Mouse (Mus musculus) urinary bladder, postnatal 14 days (tissue): ENCODE measurements around the gene Trpt1.
A peak's percentile ranks its signal among the peaks of the same experiment; 100 is the strongest.

Experiments
- DNase-seq: peaks from one replicate; pipeline ENCODE4 v3.0.0; 2021; ENCODE audit warnings: low spot score

The Trpt1 gene

DNA sequence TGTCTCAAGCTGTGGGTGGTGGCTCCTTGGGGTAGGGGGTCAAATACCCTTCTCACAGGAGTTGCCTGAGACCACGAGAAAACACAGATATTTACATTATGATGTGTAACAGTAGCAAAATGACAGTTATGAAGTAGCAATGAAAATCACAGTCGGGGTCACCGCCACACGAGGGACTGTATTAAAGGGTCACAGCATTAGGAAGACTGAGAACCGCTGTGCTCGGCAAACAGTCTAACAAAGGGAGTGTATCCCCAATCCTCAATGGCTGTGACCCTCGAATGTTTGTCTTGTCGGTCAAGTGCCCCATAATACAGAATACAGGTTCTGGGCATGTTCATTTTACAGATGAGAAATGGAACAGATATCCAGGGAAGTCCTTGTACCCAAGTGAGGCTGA is 1.9 kb upstream of the Trpt1 start:
- no peak for DNase-seq

DNA sequence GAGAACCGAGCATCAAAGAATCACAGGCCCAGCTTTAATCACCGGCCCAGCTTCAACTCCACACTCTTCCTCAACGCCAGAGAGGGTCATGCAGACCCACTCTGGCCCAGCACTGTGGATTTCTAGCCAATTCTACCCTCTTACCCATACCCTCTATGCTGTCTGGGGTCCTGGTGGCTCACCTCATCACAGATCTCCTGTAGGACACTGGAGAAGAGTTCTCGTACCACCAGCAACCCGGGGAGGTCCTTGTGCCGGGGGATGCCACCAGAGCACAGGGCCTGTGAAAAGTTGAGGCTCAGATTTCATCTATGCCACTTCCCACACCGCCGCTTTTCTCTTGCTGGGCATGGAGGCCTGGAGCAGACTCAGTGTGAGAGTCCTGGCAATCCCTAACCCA is 1.4 kb upstream of the Trpt1 start:
- DNase-seq = no peak

DNA sequence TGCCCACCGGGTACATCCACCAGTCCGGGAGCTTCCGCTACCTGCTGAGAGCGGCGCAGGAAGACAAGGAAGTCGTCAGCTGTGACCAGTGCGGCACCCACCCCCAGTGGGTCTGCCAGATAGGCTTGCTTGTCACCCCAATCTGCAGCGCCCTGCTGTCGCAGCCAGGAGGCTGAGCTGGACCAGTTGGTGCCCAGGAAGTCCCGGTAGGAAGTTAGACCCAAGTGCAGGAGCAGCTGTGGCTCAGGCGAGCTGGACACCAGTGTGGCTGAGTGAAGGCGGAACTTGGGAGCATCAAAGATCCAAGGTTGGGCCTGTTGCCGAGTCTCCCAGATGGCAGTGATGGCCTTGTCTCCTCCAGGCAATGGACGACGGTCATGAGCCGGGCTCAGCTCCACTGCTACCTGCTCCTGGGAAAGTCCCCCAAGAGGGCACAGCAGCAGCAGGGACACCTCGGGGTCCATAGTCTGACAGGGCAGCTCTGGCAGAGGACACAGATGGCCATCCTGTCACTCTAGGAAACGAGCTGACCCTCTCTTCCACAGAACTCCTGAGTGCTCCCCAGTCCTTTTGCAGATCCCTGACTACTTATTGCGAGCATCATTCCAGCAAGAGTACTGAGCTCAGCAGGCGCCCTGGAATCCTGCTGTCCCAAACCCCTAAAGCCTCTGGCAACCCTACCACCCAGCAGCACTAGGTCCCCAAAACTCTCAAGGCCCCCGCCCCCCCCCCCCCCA is 508 bp upstream of the Trpt1 start:
- no peak for DNase-seq

DNA sequence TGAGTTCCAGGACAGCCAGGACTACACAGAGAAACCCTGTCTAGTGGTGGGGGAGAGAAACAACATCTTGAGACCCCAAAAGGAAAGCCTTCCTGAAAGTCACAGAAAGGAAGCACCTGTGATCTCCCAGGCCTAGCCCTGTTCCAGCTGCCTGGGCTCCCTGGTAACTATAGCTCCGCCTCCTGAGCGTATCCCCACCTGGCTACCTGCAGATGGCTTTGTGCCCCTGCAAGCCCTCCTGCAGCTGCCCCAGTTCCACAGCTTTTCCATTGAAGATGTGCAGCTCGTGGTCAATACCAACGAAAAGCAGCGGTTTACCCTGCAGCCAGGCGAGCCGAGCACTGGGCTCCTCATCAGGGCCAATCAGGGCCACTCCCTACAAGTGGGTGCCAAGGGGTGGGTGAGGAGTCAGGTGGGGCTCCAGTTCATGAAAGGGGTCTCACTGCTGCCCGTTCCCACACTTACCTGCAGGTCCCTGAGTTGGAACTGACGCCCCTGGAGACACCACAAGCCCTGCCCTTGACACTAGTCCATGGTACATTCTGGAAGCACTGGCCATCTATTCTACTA is 1.9 kb downstream of the Trpt1 start:
- no peak for DNase-seq

DNA sequence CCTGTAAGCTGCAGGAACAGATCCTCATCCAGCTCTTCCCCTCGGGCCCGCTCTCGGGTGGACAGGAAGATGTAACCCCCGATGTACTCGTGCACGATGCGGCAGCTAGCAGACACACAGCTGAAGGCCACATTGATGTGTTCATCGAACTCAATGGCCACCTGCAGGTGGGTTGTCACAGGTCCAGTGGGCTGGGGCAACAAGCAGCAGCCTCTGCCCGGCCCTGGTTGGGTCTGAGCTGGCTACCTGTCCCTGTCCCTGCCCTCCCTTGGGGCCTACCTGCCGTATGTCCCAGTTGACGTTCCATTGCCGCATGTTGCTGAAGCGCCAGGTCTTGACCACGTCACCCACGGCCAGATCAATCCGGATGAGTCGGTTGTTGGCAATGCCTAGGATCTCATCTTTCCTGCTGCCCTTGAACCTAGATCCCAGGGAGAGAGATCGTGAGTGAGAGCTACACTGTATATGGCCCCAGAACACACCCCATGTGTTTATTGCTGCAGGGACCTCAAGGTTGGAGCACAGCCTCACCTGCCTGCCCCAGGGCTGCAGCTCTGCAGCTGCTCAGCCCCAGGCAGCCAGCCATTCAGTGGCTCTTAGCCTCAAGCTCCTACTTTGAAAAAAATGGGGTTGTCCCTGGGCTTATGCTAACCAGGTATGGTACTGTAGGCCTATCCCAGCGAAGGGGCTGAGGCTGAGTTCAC is 3.6 kb downstream of the Trpt1 start:
- no peak for DNase-seq

DNA sequence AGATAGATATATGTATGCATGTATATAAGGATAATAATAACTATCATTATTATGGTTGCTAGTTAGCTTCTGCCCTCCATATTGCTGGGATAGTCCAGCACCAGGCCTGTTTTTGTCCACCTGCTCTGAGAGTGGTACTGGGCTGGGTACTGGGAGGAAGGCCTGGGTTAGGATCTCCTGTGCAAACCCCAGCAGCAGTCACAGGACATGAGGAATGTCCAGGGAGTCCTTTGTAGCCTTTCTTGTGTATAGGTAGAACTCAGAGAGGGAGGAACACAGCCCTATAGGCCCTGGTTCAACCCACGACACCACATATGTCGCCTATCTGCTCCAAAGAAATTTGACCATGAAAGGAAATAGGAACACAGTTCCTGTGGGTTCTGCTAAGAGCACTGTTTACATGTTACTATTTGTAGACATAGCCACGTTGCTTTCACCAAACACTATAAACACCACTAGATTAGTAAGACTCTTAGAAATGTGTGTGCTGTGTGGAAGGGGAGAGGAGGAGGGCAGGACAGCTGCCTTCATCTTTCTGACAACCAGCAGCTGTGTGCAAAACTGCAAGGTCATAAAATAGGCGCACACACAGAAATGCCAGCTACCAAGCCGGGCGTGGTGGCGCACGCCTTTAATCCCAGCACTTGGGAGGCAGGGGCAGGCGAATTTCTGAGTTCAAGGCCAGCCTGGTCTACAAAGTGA is 11.1 kb downstream of the Trpt1 start:
- no peak for DNase-seq

DNA sequence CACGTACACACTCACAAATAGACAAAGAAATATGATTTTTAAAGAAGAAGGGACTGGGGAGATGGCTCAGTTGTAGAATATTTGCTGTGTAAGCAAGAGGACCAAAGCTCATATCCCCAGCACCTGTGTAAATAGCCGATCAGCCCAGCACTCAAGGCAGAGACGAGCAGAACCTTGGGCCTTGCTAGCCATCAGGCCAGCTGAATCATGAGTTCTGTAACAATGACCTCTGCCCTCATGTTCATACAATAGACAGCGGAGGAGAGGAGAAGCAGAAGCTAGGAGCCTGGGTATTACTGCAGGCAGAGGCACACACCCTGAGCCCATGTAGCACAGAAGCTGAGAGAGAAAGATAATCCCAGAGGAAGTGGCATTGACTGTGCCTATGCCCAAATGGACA is 16.5 kb downstream of the Trpt1 start:
- DNase-seq = no peak

DNA sequence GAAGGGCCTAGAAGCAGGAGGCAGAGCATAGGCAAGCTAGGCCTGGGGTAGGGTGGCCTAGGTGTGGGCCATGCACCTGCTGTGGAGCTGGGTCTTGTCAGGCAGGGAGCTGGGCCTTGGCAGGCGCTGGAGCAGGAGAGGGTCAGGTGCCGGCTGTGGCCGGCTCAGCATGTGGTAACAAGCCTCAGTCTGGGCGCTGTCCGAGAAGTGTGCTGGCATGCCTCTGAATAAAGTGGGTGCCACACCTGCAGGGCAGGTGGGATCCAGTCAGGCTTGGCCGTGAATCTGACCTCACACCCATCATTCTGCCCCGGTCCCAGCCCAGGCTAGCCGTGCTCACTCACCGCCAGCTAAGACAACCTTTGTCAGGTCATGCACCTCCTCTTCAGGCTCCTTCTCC is 18.1 kb downstream of the Trpt1 start:
- DNase-seq = peak; percentile 72

DNA sequence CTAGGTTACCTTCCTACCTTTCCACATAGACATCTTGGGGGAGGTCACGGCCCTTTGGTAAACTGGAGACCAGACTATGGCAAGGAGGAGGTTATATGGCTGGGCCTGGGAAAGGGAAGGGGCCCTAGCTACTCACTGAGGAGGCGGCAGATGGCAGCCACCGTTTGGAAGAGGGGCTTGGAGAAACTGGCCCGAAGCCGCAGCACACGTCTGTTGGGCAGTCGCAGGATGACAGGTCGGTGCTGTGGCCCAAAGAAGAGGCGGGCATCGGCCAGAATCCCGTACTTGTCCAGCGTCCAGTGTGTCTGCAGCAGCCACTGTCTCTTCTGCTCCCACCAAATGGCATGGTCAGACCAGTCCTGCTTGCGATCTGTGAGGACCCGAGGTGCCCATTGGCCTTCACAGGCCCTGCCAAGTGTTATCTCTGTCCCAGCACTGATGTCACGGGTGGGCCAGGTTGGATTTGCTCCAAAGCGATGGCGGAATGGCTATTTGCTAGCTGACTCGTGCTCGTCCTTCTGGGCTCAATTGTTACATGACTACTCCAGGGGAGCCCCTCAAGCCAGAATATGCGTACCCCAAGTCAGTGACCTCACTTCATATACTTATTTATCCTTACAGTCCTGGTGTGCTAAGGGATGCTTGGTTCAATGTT is 18.7 kb downstream of the Trpt1 start:
- DNase-seq = no peak

DNA sequence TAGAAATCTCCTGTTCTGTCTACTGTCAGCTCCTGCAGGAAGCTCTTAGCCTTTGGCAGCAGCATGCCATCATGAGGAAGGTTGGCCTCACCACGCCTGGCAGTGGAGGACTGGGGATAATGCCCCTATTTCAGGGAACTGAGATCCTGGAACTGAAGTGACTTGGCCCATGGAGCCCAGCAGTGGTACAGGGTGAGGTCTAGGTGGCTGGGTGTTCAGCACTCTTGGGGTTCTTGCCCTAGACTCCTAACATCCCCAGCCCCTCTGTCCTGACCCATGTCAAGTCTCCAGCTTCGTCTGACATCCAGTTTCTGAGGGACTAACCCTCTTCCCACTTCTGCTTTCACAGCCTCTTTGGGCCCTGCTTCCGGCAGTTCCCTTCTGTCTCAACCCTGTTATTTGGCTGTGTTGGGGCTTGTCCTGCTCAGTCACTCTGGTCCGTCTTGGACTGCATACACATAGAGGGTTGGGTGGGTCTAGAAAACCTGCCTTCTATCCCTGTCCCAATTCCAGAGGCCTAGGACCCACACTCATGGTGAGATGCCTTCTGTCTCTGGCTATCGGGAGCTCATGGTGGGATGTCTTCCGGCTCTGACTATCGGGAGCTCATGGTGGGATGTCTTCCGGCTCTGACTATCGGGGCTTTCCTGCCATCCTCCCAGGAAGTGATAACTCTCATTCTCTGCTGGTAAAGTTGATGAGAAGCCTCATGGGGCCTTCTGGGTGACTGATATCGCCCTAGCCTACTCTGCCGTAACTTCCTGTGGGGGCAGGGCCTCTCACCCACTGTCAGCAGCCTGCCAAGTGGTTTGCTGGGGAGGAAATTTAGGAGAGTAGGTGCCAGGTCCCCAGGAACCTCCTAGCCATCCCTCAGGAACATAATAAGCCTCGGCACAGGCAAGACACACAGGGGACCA is 21.9 kb downstream of the Trpt1 start:
- DNase-seq = no peak

DNA sequence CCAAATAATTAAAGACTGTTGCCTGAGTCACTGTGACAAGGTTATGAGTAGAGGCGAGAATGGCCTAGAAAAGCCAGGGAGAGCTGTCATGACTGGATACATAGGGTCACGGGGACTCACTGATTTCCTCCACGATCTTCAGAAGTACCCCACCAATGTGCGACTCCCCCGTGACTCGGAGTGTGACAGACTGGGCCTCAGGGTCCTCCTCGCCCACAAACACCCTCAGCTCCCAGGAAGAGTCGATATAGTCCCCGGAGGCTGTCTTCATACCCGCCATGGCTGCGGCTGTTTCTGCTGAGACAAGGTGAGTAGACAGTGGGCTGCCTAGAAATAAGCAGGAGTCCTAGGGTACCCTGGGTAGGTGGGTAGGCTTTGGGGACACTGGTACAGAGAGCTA is 22.6 kb downstream of the Trpt1 start:
- DNase-seq = no peak

DNA sequence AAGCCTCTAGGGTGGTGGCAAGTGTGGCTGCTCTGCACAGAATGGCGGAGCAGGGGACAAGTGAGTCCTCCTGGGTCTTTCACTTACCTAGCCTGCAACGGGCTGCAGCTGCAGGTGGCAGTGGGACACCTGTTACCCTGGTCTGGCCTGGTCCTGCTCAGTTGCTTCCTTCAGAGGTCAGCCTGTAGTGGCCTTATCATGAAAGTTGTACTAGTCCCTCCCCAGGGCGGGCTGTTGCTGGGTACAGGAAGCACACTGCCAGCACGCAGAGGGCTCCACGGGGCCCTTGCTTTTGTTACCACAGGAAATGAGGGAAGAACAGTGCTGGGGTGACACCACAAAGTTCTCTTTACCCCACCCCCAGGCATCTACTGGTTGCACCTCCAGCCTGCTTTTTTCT is 23.3 kb downstream of the Trpt1 start, which contains the start of gene Fermt3:
Gene Fermt3, minus strand, starts transcription at position 279 of the 400 bp plus-strand sequence.
- no peak for DNase-seq

DNA sequence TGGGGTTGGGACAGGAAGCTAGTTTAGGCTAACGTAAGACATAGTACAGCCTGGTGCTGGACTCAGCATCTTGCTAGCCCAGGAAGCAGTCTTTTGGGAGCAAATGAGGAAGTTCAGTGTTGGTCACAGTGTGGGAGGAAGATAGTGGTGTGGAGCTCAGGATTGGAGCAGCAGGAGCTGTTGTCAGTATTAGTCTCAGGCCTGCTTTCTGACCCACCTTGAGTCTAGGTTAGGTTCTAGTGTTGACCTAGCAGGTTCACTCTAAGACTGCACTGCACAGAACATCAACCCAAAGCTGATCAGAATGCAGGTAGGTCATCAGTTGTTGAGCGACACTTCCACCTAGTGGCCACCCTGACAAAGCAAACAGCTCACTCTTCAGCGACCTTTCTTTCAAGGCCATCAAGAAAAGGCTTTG is 24.3 kb downstream of the Trpt1 start:
- DNase-seq = peak; percentile 59

DNA sequence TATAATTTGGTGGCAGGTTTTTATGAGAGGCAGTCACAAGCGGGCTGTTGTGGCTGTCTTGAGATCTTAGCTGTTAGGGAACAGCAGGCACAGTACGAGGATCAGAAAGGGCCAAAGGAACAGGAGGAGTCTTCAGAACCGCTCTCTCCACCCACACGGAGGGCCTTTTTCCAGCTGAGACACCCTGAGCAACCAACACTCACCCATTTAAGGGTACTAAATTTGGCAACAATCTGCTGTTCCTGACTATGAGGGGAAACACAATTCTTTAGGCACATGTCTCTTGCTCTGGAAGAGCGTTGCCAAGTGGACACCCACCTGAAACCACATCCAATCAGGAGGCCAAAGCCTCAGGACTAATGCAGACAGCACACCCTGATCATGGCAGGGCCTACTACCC is 33.6 kb downstream of the Trpt1 start:
- DNase-seq = no peak

DNA sequence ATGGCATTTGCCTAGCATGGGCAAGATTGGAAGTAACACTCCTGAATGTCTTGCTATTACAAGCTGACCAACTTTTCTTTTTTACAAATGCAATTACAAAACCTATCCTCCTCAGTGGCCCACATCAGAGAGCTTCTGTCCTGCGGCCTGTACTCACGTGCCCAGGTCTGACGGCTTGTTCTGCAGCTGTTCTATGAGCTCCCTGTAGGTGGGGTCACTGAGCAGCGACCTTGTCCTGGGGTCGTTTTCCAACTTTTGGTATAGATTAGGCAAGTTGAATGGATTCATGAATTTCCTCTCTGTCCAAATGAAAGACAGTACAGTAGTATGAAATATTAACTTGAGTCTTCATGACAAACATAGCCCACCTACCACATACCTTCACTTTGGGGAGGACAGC is 38.1 kb downstream of the Trpt1 start:
- no peak for DNase-seq

DNA sequence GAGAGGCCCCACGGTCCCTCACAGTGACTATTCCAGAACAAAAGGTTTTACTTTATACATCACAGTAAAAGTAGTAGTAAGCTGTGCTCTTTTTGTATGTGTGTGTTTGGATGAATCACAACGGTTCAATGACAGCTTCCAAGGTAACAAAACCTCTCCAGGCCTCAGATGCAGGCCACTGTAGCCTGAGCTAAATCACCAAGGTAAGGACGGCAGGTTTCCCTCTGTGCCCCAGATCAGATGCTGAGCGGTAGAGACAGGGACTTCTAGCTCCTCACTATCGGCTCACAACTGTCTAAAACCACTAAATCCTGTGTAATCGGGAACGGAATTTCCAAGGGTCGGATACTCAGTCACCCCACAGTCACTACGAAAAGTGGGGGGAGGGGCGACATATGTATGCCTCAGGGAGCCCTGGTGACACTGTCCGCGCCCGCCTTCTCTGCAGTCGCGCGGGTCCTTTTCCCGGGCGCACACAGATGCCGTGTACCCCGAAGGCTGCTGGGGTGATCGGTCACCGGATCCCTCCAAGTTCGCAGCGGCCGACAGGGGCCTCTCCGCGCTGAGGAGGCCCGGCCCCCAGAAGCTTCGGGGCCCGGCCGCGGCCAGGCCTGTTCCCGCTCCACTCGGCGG is 43.3 kb downstream of the Trpt1 start:
- DNase-seq = peak; percentile 43

DNA sequence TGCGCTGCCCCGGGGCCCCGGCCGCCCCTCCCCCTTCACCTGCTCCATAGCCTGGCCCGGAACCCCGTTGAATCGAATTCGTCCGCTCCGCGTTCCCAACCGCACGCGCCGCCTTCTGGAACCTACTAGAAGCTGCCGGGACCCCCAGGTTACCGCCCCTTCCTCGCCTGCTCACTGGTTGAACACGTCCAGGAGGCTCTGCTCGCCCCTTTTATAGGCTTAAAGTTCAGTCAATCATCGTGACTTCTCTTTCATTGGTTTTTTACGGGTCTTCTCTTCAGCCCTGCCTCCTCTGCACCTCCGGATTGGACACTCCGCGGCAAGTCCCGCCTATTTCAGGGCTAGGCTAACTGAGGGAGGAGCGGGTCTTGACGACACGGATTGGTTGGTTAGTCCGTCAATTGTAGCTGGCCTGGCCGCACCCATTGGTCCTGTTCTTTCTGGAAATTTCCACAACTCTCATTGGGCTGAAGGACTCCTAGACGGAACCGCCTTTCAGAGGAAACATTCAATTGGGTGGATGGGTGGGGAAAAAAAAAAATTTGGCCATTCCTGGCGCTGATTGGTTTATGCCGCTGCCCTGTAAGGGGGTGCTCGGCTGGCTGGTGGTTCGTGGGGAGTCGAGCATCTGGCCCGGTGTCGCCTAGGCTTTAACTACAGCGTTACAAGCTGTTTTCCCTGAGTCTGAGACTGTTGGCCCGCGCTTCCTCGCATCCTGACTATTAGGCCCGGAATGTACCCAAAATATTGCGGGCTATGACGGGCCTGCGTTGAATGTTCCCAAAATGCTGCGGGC is 44.1 kb downstream of the Trpt1 start, which contains the start of gene Stip1:
Gene Stip1, minus strand, starts transcription at position 127 of the 796 bp plus-strand sequence.
- DNase-seq = peak; percentile 99

DNA sequence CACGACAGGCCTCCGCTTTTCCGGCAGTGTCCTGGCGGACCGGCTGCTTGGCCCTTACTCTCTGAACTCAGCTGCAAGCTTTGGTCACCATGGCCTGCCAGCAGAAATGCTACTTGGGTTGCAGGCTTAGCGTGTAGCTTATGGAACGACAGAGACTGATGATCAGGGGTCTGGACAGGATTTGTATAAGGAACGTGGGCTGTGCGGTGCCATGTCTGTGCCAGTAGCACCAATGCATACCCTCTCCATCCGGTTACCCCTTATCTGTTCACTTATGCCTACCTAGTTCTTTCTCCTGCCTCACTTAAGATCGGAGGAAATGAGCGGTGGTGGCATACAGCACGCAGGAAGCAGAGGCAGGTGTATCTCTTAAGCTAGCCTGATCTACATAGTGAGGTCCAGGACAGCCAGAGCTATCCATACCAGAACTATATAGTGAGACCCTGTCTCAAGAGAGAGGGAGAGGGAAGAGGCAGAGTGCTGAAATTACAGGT is 44.8 kb downstream of the Trpt1 start:
- DNase-seq = no peak

DNA sequence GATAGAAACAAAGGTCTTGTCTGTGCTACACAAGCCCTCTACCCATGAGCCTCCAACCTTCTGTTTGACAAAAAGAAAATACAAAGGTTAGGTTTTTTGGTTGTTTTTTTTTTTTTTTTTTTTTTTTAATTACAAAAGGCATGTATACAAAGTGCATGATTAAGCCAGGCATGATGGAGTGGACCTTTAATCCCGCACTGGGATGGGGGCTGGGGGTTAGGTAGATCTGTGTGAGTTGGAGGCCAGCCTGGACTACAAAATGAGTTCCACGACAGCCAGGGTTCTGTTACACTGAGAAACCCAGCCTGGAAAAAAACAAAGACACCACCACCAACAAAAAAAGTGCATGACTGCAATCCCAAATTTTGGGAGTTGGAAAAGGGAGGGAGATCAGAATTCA is 45.2 kb downstream of the Trpt1 start:
- no peak for DNase-seq

DNA sequence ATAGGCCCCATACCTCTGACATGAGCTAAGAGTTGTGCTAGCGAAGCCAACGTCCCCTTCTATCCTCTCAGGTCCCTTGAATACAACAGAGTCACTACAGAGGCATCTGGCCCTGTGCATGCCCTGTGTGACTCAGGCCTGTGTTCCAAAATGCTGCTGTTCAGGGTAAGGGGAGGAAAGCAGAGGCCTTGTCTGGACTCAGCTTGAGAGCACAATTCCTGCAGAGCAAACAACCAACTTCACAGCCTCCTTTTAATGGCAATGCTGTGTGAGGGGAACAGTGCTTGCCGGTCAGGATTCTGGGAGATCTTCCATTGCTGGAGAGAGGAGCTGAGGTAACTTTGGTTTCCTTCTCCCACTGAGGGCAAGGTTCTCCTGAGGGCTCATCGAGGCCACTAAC is 48.3 kb downstream of the Trpt1 start:
- DNase-seq = no peak
